In the genomic region with DNA sequence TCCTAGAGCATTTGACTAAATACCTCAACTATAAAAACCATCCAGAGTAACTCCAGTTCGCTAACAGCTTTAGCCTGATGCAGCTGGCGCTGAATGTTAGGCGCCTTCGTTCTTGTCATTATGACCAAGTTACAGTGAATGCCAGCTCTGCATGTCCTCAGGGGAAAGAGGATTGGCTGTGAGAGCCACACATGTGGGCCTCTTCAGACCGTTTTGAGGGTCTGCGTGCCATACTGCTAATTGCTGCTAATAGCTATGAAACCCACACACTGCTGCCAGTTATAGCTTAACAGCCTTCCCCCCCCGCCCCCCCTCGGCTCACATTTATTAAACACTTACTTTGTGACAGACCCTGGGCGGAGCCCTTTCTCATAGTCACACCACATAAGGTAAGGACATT, we compare ENCODE assay signal across 26 mouse cellular contexts.
A peak's percentile ranks its signal among the peaks of the same experiment; 100 is the strongest.
DNase-seq lines count a peak whose midpoint lies in the region; ATAC-seq and TF ChIP-seq lines count a peak whose summit lies in the region.
"Had no signal": no experiment of that assay in that cellular context is flagged by ENCODE, and none has a peak within 500 bp of the region (broad histone marks: within the 10 kb centered on the region; RNA-seq: fewer than 3 reads in every experiment).

No protein-coding gene starts in this region.

- H3K36me3 ChIP-seq in heart, embryonic 10.5 days: no peaks in the 10 kb centered on the region
- H3K36me3 ChIP-seq in limb, embryonic 14.5 days (ENCODE audit: control insufficient read depth, insufficient read depth, low read length): no peaks in the 10 kb centered on the region
- no peaks in the 10 kb centered on the region for H3K36me3 ChIP-seq in limb, embryonic 10.5 days
- no peaks in the 10 kb centered on the region for H3K36me3 ChIP-seq in forebrain, embryonic 16.5 days (ENCODE audit: control insufficient read depth, insufficient read depth)
- H3K36me3 ChIP-seq: embryonic facial prominence, embryonic 15.5 days; midbrain, embryonic 10.5 days; stomach, embryonic 15.5 days had no signal

- no peaks in the 10 kb centered on the region for H3K27me3 ChIP-seq in heart, embryonic 10.5 days (ENCODE audit: insufficient read depth, poor library complexity, severe bottlenecking)
- no peaks in the 10 kb centered on the region for H3K27me3 ChIP-seq in limb, embryonic 14.5 days (ENCODE audit: control insufficient read depth, insufficient read depth, low read length)
- H3K27me3 ChIP-seq in limb, embryonic 10.5 days (ENCODE audit: low read depth, poor library complexity, severe bottlenecking): no peaks in the 10 kb centered on the region
- no peaks in the 10 kb centered on the region for H3K27me3 ChIP-seq in forebrain, embryonic 16.5 days (replicated peaks; ENCODE audit: control insufficient read depth, insufficient read depth, low read length)
- H3K27me3 ChIP-seq: embryonic facial prominence, embryonic 15.5 days; stomach, embryonic 15.5 days had no signal

- H3K4me1 ChIP-seq in heart, embryonic 10.5 days: peaks cover 78% of the 10 kb centered on the region
- peaks cover 15% of the 10 kb centered on the region for H3K4me1 ChIP-seq in limb, embryonic 14.5 days (ENCODE audit: control insufficient read depth, insufficient read depth, low read length)
- H3K4me1 ChIP-seq in limb, embryonic 10.5 days: peaks cover 89% of the 10 kb centered on the region
- H3K4me1 ChIP-seq in forebrain, embryonic 16.5 days (replicated peaks; ENCODE audit: control insufficient read depth, insufficient read depth, low read length): peaks cover 13% of the 10 kb centered on the region

- H3K4me2 ChIP-seq in limb, embryonic 14.5 days (replicated peaks; ENCODE audit: low read depth, low read length, severe bottlenecking): no peak overlapping the region
- no peak overlapping the region for H3K4me2 ChIP-seq in forebrain, embryonic 16.5 days (ENCODE audit: low read length)
- H3K4me2 ChIP-seq: embryonic facial prominence, embryonic 15.5 days; liver, embryonic 11.5 days; stomach, embryonic 15.5 days had no signal

- WGBS in heart, embryonic 10.5 days: 82% methylated on average over 9 of the region's 9 CpGs
- 46% methylated on average over 9 of the region's 9 CpGs for WGBS in limb, embryonic 14.5 days
- WGBS in limb, embryonic 10.5 days: 79% methylated on average over 9 of the region's 9 CpGs
- 57% methylated on average over 9 of the region's 9 CpGs for WGBS in forebrain, embryonic 16.5 days

- no peak overlapping the region for H3K4me3 ChIP-seq in heart, embryonic 10.5 days
- H3K4me3 ChIP-seq in limb, embryonic 14.5 days (replicated peaks; ENCODE audit: low read length): no peak overlapping the region
- H3K4me3 ChIP-seq in limb, embryonic 10.5 days: no peak overlapping the region
- H3K4me3 ChIP-seq in forebrain, embryonic 16.5 days (replicated peaks; ENCODE audit: low read length): no peak overlapping the region
- H3K4me3 ChIP-seq: embryonic facial prominence, embryonic 15.5 days; heart, adult 2 months; left cerebral cortex, adult 2 months; midbrain, embryonic 10.5 days; myocyte; stomach, embryonic 15.5 days had no signal

- peak overlapping the region; percentile 52; the same call in 1 of the 2 replicates for H3K27ac ChIP-seq in heart, embryonic 10.5 days
- H3K27ac ChIP-seq in limb, embryonic 14.5 days (replicated peaks; ENCODE audit: low read depth, low read length): no peak overlapping the region
- H3K27ac ChIP-seq in limb, embryonic 10.5 days: no peak overlapping the region
- no peak overlapping the region for H3K27ac ChIP-seq in forebrain, embryonic 16.5 days (ENCODE audit: low read length)
- H3K27ac ChIP-seq: embryonic facial prominence, embryonic 15.5 days; heart, adult 2 months; left cerebral cortex, adult 2 months; midbrain, embryonic 10.5 days; stomach, embryonic 15.5 days had no signal

- intact Hi-C loops in heart, postnatal 10 days (cut with DNase I): no loop called here

- no peaks in the 10 kb centered on the region for H3K9me3 ChIP-seq in heart, embryonic 10.5 days
- H3K9me3 ChIP-seq in limb, embryonic 14.5 days (ENCODE audit: control insufficient read depth, low read length): no peaks in the 10 kb centered on the region
- no peaks in the 10 kb centered on the region for H3K9me3 ChIP-seq in limb, embryonic 10.5 days (replicated peaks)
- no peaks in the 10 kb centered on the region for H3K9me3 ChIP-seq in forebrain, embryonic 16.5 days (ENCODE audit: control insufficient read depth, low read length)
- H3K9me3 ChIP-seq: embryonic facial prominence, embryonic 15.5 days; midbrain, embryonic 10.5 days; stomach, embryonic 15.5 days had no signal

- ATAC-seq in limb, embryonic 14.5 days (ENCODE audit: low FRiP score, low read depth): no peak
- ATAC-seq in forebrain, embryonic 16.5 days: peak; percentile 70
- ATAC-seq: inflammation-experienced regulatory T-cells, adult 6 months; liver, postnatal 0 days; midbrain, embryonic 16.5 days had no signal

- H3K9ac ChIP-seq in limb, embryonic 14.5 days (ENCODE audit: low read depth, low read length, severe bottlenecking): no peak overlapping the region
- no peak overlapping the region for H3K9ac ChIP-seq in forebrain, embryonic 16.5 days (replicated peaks; ENCODE audit: low read depth, low read length)
- H3K9ac ChIP-seq: embryonic facial prominence, embryonic 15.5 days; liver, postnatal 0 days; stomach, embryonic 15.5 days had no signal

- no peak for TF ChIP-seq POLR2A in limb, embryonic 14.5 days (IDR thresholded peaks at IDR 0.05; ENCODE audit: borderline replicate concordance, extremely low read depth, insufficient read depth, insufficient read length)

- no peak for DNase-seq in heart, embryonic 10.5 days (ENCODE audit: low spot score)
- no peak for DNase-seq in heart, postnatal 10 days
- peak; percentile 40 for DNase-seq in limb, embryonic 14.5 days (ENCODE audit: low spot score)
- DNase-seq in limb, embryonic 10.5 days (ENCODE audit: low spot score): no peak
- peak; percentile 47 for DNase-seq in forelimb bud, embryonic 11.5 days (ENCODE audit: low read depth, low spot score)
- no peak for DNase-seq in embryo, embryonic 10.5 days (ENCODE audit: low spot score)
- DNase-seq: adrenal gland, postnatal 10 days; cerebellum, adult 2 months; cerebellum, postnatal 25 days; embryo, embryonic 11 days; gastrocnemius, postnatal 25 days; heart, postnatal 4 days; kidney, adult 18-20 months; layer of hippocampus, adult 9-11 months; liver, postnatal 0 days; thymus, postnatal 25 days had no signal

Comparison
In these comparisons a context has a peak if more than half of its experiments do, and no peak if none do; other contexts are left out.
1. DNase-seq: peak in limb, embryonic 14.5 days (single experiment) and forelimb bud, embryonic 11.5 days (single experiment); none in heart, embryonic 10.5 days (single experiment), heart, postnatal 10 days (0 of 2), limb, embryonic 10.5 days (single experiment) and embryo, embryonic 10.5 days (single experiment).